Mouse (Mus musculus) hematopoietic stem cell, adult 5-6 weeks (primary cell): Measurements from ENCODE around the gene Ugt1a9. TPM values are rescaled to one million over a fixed set of nuclear protein-coding genes. Genes with fewer than 3 reads are reported as not detected.
A peak's percentile ranks its signal among the peaks of the same experiment; 100 is the strongest.
"Not testable (repeated sequence)": the region's sequence is repeated elsewhere in the genome, so short reads cannot be mapped to it uniquely, and the experiment has no call there.

Source experiments
- ATAC-seq, 2 experiments: fragments of 125-278 bp in 1 of 2; replicated peaks in 1 of 2; 2 replicates each; pipeline ENCODE4 v1.8.0; 2016 to 2017; ENCODE audit warnings: inconsistent platforms in 2 of 2, mild to moderate bottlenecking in 2 of 2, moderate number of reproducible peaks in 2 of 2, low read depth in 1 of 2, moderate TSS enrichment in 1 of 2; ENCODE audit not compliant: low FRiP score in 2 of 2, poor library complexity in 2 of 2, severe bottlenecking in 2 of 2, insufficient read depth in 1 of 2, low TSS enrichment in 1 of 2
- total RNA-seq: library from RNA; stranded (forward); fragments of 172-1452, 232-1000 nt; gene quantifications from 2 replicates; pipeline ENCODE4 v1.2.3, GENCODE M21; 2017

Ugt1a9 gene
- total RNA-seq, 1 experiment from 2014 or later, result not detected

DNA sequence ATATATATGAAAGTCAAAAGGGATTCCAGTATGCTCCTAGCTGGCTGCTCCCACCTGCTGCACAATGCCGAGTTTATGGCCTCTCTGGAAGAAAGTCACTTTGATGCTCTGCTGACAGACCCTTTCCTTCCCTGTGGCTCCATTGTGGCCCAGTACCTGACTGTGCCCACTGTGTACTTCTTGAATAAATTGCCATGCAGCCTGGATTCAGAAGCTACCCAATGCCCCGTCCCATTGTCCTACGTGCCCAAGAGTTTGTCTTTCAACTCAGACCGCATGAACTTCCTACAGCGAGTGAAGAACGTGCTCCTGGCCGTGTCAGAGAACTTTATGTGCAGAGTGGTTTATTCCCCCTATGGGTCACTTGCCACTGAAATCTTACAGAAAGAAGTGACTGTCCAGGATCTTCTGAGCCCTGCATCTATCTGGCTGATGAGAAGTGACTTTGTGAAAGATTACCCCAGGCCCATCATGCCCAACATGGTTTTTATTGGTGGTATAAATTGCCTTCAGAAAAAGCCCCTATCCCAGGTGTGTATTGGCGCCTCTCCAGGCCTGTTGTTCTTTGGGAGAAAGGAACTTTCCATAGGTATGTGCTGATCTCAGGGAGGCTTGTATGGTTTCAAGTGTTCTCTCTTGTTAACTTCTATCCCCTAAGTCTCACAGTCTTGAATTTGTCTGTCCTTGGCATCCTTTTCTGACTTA lies 141.9 kb downstream of the Ugt1a9 start:
- ATAC-seq, result no peak

- ATAC-seq, result no peak
Observed at GRCm38 (mm10) chr1:88213061-88213460, 142.5 kb downstream of the Ugt1a9 start.

- ATAC-seq, result peak in 1 of 2 experiments; percentile 7; a peak in 1 of 4 replicates
Observed at GRCm38 (mm10) chr1:88213766-88214461, 143.3 kb downstream of the Ugt1a9 start.

DNA sequence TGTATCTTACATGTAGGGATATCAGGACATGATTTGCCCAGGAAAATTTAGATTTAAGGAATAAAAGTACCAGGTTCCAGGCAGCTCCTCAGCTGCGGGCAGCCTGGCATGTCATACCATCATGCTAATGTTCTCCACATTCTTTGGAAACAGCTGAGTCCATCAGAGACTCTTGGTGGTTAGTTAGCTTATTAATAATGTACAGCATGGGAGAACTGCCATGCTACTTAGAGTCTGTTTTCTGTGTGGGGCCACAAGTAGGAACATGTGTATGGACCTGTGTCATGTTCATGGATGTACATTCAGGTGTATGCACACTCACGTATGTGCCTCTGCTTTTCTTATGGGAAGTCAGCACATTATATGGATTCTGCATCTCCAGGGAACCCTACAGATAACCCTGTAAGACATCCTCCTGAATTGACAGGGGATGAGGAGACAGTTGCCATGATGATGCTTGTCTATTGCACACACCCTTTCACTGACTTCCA lies 143.9 kb downstream of the Ugt1a9 start:
- ATAC-seq, result peak in 1 of 2 experiments; percentile 1; a peak in 1 of 4 replicates

DNA sequence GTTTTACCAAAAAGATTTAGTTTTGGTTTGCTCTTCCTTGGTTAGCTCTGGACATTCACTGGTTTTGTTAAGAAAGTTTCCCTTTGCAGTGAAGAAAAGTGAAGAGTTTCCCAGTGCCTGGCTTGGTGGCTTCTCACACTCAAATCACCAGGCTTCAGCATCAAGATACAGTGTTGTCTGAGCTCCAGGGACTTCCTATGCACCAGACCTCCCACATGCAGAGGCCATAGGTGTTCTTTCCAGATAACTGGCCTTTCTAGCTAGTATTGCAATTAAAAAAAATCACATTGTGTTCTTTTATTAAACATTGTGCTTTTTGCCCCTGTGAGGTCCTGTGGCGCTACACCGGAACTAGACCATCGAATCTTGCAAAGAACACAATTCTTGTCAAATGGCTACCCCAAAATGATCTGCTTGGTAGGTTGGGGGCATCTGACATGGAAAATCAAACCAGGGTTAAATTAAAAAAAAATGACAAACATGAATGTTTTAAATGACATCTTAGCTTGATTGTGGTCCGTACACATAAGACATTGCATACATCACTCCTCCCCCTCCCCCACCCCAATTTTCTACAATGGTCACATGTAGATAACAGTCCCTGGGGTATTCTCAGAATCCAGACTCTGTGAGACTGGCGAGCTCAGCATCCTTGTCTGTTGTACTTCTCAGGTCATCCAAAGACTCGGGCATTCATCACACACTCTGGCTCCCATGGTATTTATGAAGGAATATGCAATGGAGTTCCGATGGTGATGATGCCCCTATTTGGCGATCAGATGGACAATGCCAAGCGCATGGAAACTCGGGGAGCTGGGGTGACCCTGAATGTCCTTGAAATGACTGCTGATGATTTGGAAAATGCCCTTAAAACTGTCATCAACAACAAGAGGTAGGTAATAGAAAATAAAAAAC lies 145.1 kb downstream of the Ugt1a9 start:
- ATAC-seq, result no peak

GRCm38 (mm10) chr1:88216551-88216950 lies 146.0 kb downstream of the Ugt1a9 start:
- ATAC-seq, result no peak

DNA sequence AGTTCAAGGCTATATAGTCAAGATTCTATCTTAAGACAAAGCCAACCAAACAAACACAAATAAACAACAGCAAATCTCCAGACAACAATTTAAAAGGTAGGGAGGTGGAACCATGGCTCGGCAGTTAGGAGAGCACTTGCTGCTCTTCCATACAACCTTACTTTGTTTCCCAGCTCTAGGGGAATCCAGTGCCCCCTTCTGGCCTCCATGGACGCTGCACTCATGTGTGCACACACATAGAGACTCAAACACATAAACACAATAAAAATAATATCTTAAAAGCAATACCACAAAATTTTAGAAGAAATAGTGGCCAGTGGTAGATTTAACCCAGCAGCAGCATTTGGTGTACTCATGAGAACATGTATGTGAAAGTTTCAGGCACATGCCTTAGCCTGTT lies 146.5 kb downstream of the Ugt1a9 start:
- no peak for ATAC-seq

GRCm38 (mm10) chr1:88217576-88217975 lies 147.0 kb downstream of the Ugt1a9 start:
- ATAC-seq, result no peak

GRCm38 (mm10) chr1:88218051-88218450 lies 147.5 kb downstream of the Ugt1a9 start:
- ATAC-seq, result no peak

DNA sequence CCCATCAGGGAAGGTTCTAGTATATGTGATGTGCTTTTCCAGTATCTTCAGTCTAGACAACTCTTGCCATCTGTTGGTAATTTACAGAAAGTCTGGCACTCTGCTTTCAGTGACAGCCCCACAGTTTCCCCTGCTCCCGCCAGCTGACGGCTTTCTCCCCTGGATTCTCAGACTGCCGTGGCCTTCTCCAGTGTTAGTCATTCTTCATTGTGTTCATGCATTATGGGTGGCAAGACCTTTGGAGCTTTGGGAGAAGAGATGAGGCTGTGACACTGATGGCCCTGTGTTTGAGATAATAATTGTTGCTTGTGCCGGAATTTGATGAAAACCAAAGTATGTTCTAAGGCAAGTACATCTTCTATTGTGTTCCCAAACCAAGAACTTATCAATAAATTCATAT lies 148.0 kb downstream of the Ugt1a9 start:
- no peak for ATAC-seq

GRCm38 (mm10) chr1:88219054-88219453 lies 148.5 kb downstream of the Ugt1a9 start:
- ATAC-seq, result no peak

DNA sequence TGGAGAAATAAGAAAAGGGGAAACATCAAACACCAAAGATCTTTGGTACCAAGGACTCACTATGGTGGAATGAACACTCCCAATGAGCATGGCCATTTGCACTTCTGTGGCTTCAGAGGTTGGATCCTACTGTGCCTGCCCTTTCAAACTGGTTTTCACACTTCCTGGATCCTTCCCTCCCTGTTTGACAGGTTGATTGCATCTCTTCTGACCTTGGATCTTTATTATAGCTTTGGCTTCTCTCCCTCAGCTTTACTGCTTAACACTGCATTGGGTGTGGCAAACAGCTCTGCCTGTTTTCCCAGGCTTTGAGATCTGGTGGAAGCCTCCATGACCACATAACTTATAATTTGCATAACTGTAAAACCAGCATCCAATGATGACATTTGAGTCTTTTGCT lies 149.7 kb downstream of the Ugt1a9 start:
- ATAC-seq, result no peak

- ATAC-seq, result no peak
Observed at GRCm38 (mm10) chr1:88222216-88222615, 151.6 kb downstream of the Ugt1a9 start.

GRCm38 (mm10) chr1:88223011-88223515 lies 152.5 kb downstream of the Ugt1a9 start:
- not testable (repeated sequence) for ATAC-seq

DNA sequence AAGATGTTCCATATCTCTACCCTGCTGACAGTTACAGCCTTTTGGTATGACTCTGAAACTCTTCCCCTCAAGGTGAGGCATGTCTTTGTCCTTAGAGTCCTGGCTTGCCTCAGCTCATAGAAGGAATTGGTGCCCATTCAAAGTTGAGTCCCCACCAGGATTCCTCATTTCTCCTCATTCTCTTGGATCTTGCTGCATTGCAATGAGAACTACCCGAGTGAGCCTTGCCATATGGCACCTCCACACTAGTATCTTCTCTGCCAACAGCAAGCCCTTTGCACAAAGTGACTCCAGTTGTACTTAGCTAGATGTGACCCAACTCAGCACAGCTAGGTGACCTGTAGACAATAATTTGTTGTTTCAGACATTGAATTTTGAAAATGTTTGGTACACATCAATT lies 153.0 kb downstream of the Ugt1a9 start:
- ATAC-seq, result no peak

DNA sequence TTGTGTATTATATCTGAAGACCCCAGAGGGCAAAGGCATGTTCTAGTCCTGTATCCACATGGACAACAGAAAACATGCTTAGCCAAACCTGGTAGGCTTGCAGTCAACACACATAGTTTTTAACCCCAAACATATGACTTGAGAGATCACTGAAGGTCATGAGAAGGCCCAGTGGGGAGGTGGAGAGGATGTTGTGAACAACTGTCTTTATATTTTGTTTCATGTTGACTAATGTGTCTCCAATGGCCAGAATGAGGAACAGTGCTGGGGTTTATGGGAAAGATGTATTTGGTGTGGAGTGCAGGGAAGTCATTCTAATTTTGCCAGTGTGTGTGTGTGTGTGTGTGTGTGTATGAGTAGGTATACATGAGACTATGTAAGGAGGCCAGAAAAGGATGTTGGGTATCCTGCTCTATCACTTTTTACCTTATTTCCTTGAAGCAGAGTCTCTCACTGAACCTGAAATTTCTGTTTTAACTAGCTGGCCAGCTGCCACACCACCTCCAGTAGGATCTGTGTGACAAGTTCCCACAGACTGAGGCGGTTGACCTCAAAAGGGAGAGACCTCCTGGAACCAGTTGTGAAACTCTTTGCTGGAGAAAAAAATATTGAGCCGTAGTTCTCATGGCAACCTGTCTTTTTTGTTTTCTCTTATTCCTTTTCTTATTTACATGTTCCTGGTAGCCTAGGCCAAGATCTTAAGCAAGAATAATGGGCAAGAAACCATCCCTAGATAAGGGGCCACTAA lies 153.6 kb downstream of the Ugt1a9 start:
- ATAC-seq, result no peak

GRCm38 (mm10) chr1:88225301-88225700 lies 154.7 kb downstream of the Ugt1a9 start:
- not testable (repeated sequence) for ATAC-seq
